Mouse (Mus musculus) thymus, adult 2 months (tissue): Measurements from ENCODE around the gene Vipr2.

Experiments
- CTCF ChIP-seq: fragments of 200-500 bp; IDR thresholded peaks from 2 replicates; pipeline ENCODE4 v1.5.1; 2012; ENCODE audit warnings: mild to moderate bottlenecking, control low read depth, low read length, moderate library complexity, borderline replicate concordance; ENCODE audit not compliant: control insufficient read depth, poor library complexity, insufficient read depth; ENCODE audit errors: extremely low read depth
- POLR2A ChIP-seq: fragments of 200-500 bp; IDR thresholded peaks from 2 replicates; pipeline ENCODE4 v1.6.1; 2012; ENCODE audit warnings: mild to moderate bottlenecking, low read length, control low read depth, moderate library complexity; ENCODE audit not compliant: control insufficient read depth, poor library complexity, insufficient read depth; ENCODE audit errors: extremely low read depth

- TF ChIP-seq CTCF (no peak), POLR2A (no peak)
Measured at GRCm38 (mm10) chr12:116140605-116141004, 63.1 kb downstream of the Vipr2 start.
